Mouse (Mus musculus) ES-E14 (cell line): ENCODE measurements around the gene Slc25a22. TPM values are rescaled to one million over a fixed set of nuclear protein-coding genes. Genes with fewer than 3 reads are reported as not detected.

Source experiments
- DNase-seq: peaks from one replicate; pipeline ENCODE4 v3.0.0-alpha.2; 2013; ENCODE audit warnings: low read depth, low spot score
- H3K27ac ChIP-seq: 2 replicates; pipeline ENCODE4 v1.5.1; 2012; ENCODE audit warnings: low read depth, mild to moderate bottlenecking, low read length, moderate library complexity, mixed read lengths; ENCODE audit not compliant: poor library complexity, insufficient read depth, severe bottlenecking
- H3K36me3 ChIP-seq: 2 replicates; pipeline ENCODE4 v1.6.1; 2012; ENCODE audit warnings: mild to moderate bottlenecking, low read length, moderate library complexity, mixed read lengths; ENCODE audit not compliant: control insufficient read depth, poor library complexity, insufficient read depth, severe bottlenecking
- H3K4me1 ChIP-seq, 2 experiments: fragments of 150-350 bp in 1 of 2; sonication (generic) in 1 of 2; 2 replicates each; pipeline ENCODE4 v1.6.1; 2012; ENCODE audit warnings: low read length in 2 of 2, mild to moderate bottlenecking in 1 of 2, mixed read lengths in 1 of 2; ENCODE audit not compliant: control insufficient read depth in 2 of 2, insufficient read depth in 2 of 2, poor library complexity in 1 of 2
- H3K4me3 ChIP-seq, 2 experiments: fragments of 150-350 bp in 1 of 2; sonication (generic) in 1 of 2; 2 replicates each; pipeline ENCODE4 v1.5.1; 2012; ENCODE audit warnings: low read length in 2 of 2, low read depth in 1 of 2, mild to moderate bottlenecking in 1 of 2, mixed read lengths in 1 of 2; ENCODE audit not compliant: insufficient read depth in 1 of 2, poor library complexity in 1 of 2, severe bottlenecking in 1 of 2
- H3K9ac ChIP-seq: 2 replicates; pipeline ENCODE4 v1.6.1; 2012; ENCODE audit warnings: low read depth, mild to moderate bottlenecking, low read length, mixed read lengths; ENCODE audit not compliant: poor library complexity, insufficient read depth, severe bottlenecking
- H3K9me3 ChIP-seq: fragments of 150-350 bp; sonication (generic); 2 replicates; pipeline ENCODE4 v1.6.1; 2012; ENCODE audit warnings: low read depth, mild to moderate bottlenecking, low read length; ENCODE audit not compliant: control insufficient read depth, insufficient read depth
- CHD2 ChIP-seq: IDR thresholded peaks from 2 replicates; pipeline ENCODE4 v1.6.1; 2014; ENCODE audit warnings: mild to moderate bottlenecking, low read depth, low read length, inconsistent platforms
- HCFC1 ChIP-seq: IDR thresholded peaks from 2 replicates; pipeline ENCODE4 v1.6.1; 2012; ENCODE audit warnings: low read length, inconsistent platforms, borderline replicate concordance; ENCODE audit not compliant: insufficient read depth
- MAFK ChIP-seq: IDR thresholded peaks from 2 replicates; pipeline ENCODE4 v1.6.1; 2014; ENCODE audit warnings: mild to moderate bottlenecking, low read depth, low read length, inconsistent platforms; ENCODE audit not compliant: insufficient read depth
- ZC3H11A ChIP-seq: IDR thresholded peaks from 2 replicates; pipeline ENCODE4 v1.6.1; 2012; ENCODE audit warnings: low read depth, mild to moderate bottlenecking, inconsistent platforms, low read length, borderline replicate concordance
- ZNF384 ChIP-seq: IDR thresholded peaks from 2 replicates; pipeline ENCODE4 v1.6.1; 2012; ENCODE audit warnings: low read depth, low read length, inconsistent platforms
- in situ Hi-C, 2 experiments: fragments of 600-800 bp; cut with MboI; formaldehyde crosslinking; loops; one replicate each; pipeline ENCODE4 v1.15.1; 2025; ENCODE audit warnings: low sequenced_read_pairs in 2 of 2, inconsistent platforms in 1 of 2; ENCODE audit not compliant: unreplicated experiment in 2 of 2
- total RNA-seq: library from RNA; depleted of rRNA; stranded (reverse); fragments of 300-350 nt; gene quantifications from 2 replicates; pipeline ENCODE4 v1.2.3, GENCODE M21; 2012

Gene Slc25a22
- total RNA-seq, 1 experiment = 16.2 TPM

- no peaks in the 10 kb centered on the region for H3K9me3 ChIP-seq
- H3K4me3 ChIP-seq = no peak overlapping the region
- DNase-seq = no peak
- peaks cover 18% of the 10 kb centered on the region; the same call in 1 of the 2 replicates for H3K36me3 ChIP-seq
- no peak for TF ChIP-seq ZC3H11A
- TF ChIP-seq MAFK = no peak
- no peak for TF ChIP-seq CHD2
- no peak for TF ChIP-seq ZNF384
- no peak for TF ChIP-seq HCFC1
- in situ Hi-C loops = no loop called here
- no peak overlapping the region for H3K27ac ChIP-seq
- peaks cover 0 to 23% of the 10 kb centered on the region in 2 experiments; a peak in 3 of 4 replicates for H3K4me1 ChIP-seq
- H3K9ac ChIP-seq = no peak overlapping the region; the same call in 1 of the 2 replicates
These were observed 7.7 kb downstream of the Slc25a22 start for GRCm38 (mm10) chr7:141429840-141430584.

- in situ Hi-C loops = no loop called here
- peak within 1 kb of the TSS; percentile 7; the same call in 1 of the 2 replicates for H3K9ac ChIP-seq
- peaks cover 0 to 18% of the 10 kb centered on the region in 2 experiments; a peak in 2 of 4 replicates for H3K4me1 ChIP-seq
- DNase-seq = peak; percentile 82
- peak within 1 kb of the TSS in 1 of 2 experiments; percentile 37; a peak in 3 of 4 replicates for H3K4me3 ChIP-seq
- TF ChIP-seq MAFK = no peak
- TF ChIP-seq ZC3H11A = no peak
- TF ChIP-seq ZNF384 = no peak
- TF ChIP-seq HCFC1 = peak; percentile 52; the same call in 1 of the 2 replicates
- peaks cover 18% of the 10 kb centered on the region; the same call in 1 of the 2 replicates for H3K36me3 ChIP-seq
- no peaks in the 10 kb centered on the region for H3K9me3 ChIP-seq
- H3K27ac ChIP-seq = no peak within 1 kb of the TSS
These were observed 8.4 kb downstream of the Slc25a22 start, which contains the start of gene Cend1 for GRCm38 (mm10) chr7:141429310-141429709. TSS of gene Cend1 (minus strand) at chr7:141429491.

GRCm38 (mm10) chr7:141428701-141429100 is 9.0 kb downstream of the Slc25a22 start:
- peaks cover 0 to 14% of the 10 kb centered on the region in 2 experiments; a peak in 2 of 4 replicates for H3K4me1 ChIP-seq
- H3K36me3 ChIP-seq = peaks cover 14% of the 10 kb centered on the region; the same call in 1 of the 2 replicates
- DNase-seq = no peak
- no peak overlapping the region for H3K9ac ChIP-seq
- no peak for TF ChIP-seq MAFK
- TF ChIP-seq ZNF384 = no peak
- TF ChIP-seq HCFC1 = no peak
- TF ChIP-seq CHD2 = no peak
- no peak for TF ChIP-seq ZC3H11A
- in situ Hi-C loops = no loop called here
- no peak overlapping the region for H3K4me3 ChIP-seq
- no peaks in the 10 kb centered on the region for H3K9me3 ChIP-seq
- no peak overlapping the region for H3K27ac ChIP-seq

- peaks cover 6% of the 10 kb centered on the region; the same call in 1 of the 2 replicates for H3K36me3 ChIP-seq
- in situ Hi-C loops = no loop called here
- TF ChIP-seq ZC3H11A (no peak), HCFC1 (no peak), MAFK (no peak), CHD2 (no peak), ZNF384 (no peak)
- no peak overlapping the region for H3K4me3 ChIP-seq
- peaks cover 0 to 13% of the 10 kb centered on the region in 2 experiments; a peak in 2 of 4 replicates for H3K4me1 ChIP-seq
- no peak for DNase-seq
- no peaks in the 10 kb centered on the region for H3K9me3 ChIP-seq
- no peak overlapping the region for H3K27ac ChIP-seq
- no peak overlapping the region for H3K9ac ChIP-seq
These were observed 10.6 kb downstream of the Slc25a22 start for GRCm38 (mm10) chr7:141426948-141427730.
